Mouse (Mus musculus) embryonic facial prominence, embryonic 15.5 days (tissue): Measurements from ENCODE around the gene B4galt3. TPM values are rescaled to one million over a fixed set of nuclear protein-coding genes. Genes with fewer than 3 reads are reported as not detected.
"Not testable (repeated sequence)": the region's sequence is repeated elsewhere in the genome, so short reads cannot be mapped to it uniquely, and the experiment has no call there.

Experiments used
- ATAC-seq: fragments of 200-750 bp; cut with Nextera tagmentation; 2 replicates; pipeline ENCODE4 v1.8.0; 2017; ENCODE audit warnings: low read depth, moderate TSS enrichment; ENCODE audit not compliant: insufficient number of reproducible peaks, low FRiP score, low TSS enrichment
- H3K27ac ChIP-seq: fragments of 300-500 bp; sonication (generic); replicated peaks from 2 replicates; pipeline ENCODE4 v1.5.1; 2015; ENCODE audit warnings: mild to moderate bottlenecking, inconsistent platforms
- H3K27me3 ChIP-seq: fragments of 300-500 bp; sonication (generic); 2 replicates; pipeline ENCODE4 v1.6.1; 2015; ENCODE audit warnings: inconsistent platforms
- H3K36me3 ChIP-seq: fragments of 300-500 bp; sonication (generic); 2 replicates; pipeline ENCODE4 v1.6.1; 2015; ENCODE audit warnings: mild to moderate bottlenecking, inconsistent platforms
- H3K4me1 ChIP-seq: fragments of 300-500 bp; sonication (generic); 2 replicates; pipeline ENCODE4 v1.6.1; 2015; ENCODE audit warnings: inconsistent platforms
- H3K4me2 ChIP-seq: fragments of 300-500 bp; sonication (generic); replicated peaks from 2 replicates; pipeline ENCODE4 v1.6.1; 2015; ENCODE audit warnings: mild to moderate bottlenecking, inconsistent platforms
- H3K4me3 ChIP-seq: fragments of 300-500 bp; sonication (generic); replicated peaks from 2 replicates; pipeline ENCODE4 v1.5.1; 2015; ENCODE audit warnings: mild to moderate bottlenecking, inconsistent platforms
- H3K9ac ChIP-seq: fragments of 300-500 bp; sonication (generic); 2 replicates; pipeline ENCODE4 v1.6.1; 2015; ENCODE audit warnings: inconsistent platforms
- H3K9me3 ChIP-seq: fragments of 300-500 bp; sonication (generic); replicated peaks from 2 replicates; pipeline ENCODE4 v1.6.1; 2016; ENCODE audit warnings: inconsistent platforms
- WGBS: fragments of 180-500 bp; shearing (Covaris S2); methylation state at CpG from one replicate; pipeline ENCODE4 v1.1.7; 2015; 5-methylcytosine and 5-hydroxymethylcytosine counted together
- polyA plus RNA-seq: library from polyadenylated mRNA; unstranded; fragments of >200 nt; fragmentation: Nextera tagmentation; extraction: Ambion mirVana; gene quantifications from 2 replicates; pipeline ENCODE4 v1.2.1, GENCODE M21; 2015

B4galt3 gene
- polyA plus RNA-seq, 1 experiment from 2014 or later, result 86.7 TPM

- 0 out of 2 replicates have a peak overlapping the region, but pooled peaks have one; percentile 93 for H3K9ac ChIP-seq
- H3K9me3 ChIP-seq, result no peaks in the 10 kb centered on the region
- no peaks in the 10 kb centered on the region for H3K27me3 ChIP-seq
- no peak for ATAC-seq
- peak overlapping the region; percentile 94 for H3K4me3 ChIP-seq
- peak overlapping the region; percentile 78 for H3K27ac ChIP-seq
- H3K4me1 ChIP-seq, result peaks cover 42% of the 10 kb centered on the region
- H3K4me2 ChIP-seq, result peak overlapping the region; percentile 60
- peaks cover 50% of the 10 kb centered on the region for H3K36me3 ChIP-seq
- WGBS, result 55% methylated on average over 4 of the region's 4 CpGs
Observed at GRCm38 (mm10) chr1:171288328-171288727, 18.2 kb downstream of the B4galt3 start.

- no peaks in the 10 kb centered on the region for H3K9me3 ChIP-seq
- H3K4me2 ChIP-seq, result peak overlapping the region; percentile 62
- H3K27ac ChIP-seq, result no peak overlapping the region
- WGBS, result 62% methylated on average over 3 of the region's 3 CpGs
- H3K9ac ChIP-seq, result no peak overlapping the region
- no peak for ATAC-seq
- peaks cover 13% of the 10 kb centered on the region; the same call in 1 of the 2 replicates for H3K27me3 ChIP-seq
- H3K36me3 ChIP-seq, result peaks cover 16% of the 10 kb centered on the region; the same call in 1 of the 2 replicates
- peak overlapping the region; percentile 68 for H3K4me3 ChIP-seq
- H3K4me1 ChIP-seq, result peaks cover 24% of the 10 kb centered on the region
Observed at GRCm38 (mm10) chr1:171293351-171293750, 23.2 kb downstream of the B4galt3 start.

- H3K36me3 ChIP-seq, result peaks cover 11% of the 10 kb centered on the region; the same call in 1 of the 2 replicates
- H3K9ac ChIP-seq, result peak overlapping the region; percentile 71
- peaks cover 18% of the 10 kb centered on the region for H3K27me3 ChIP-seq
- H3K4me1 ChIP-seq, result peaks cover 19% of the 10 kb centered on the region
- peak overlapping the region; percentile 62 for H3K4me2 ChIP-seq
- no peak for ATAC-seq
- H3K9me3 ChIP-seq, result no peaks in the 10 kb centered on the region
- peak overlapping the region; percentile 68 for H3K4me3 ChIP-seq
- 34% methylated on average over 5 of the region's 5 CpGs for WGBS
- H3K27ac ChIP-seq, result peak overlapping the region; percentile 95
Observed at GRCm38 (mm10) chr1:171293906-171294297, 23.8 kb downstream of the B4galt3 start.

- Histone ChIP-seq H3K27me3 (peaks cover 18% of the 10 kb centered on the region), H3K4me2 (peak within 1 kb of the TSS; percentile 62), H3K36me3 (peaks cover 6% of the 10 kb centered on the region; the same call in 1 of the 2 replicates), H3K4me3 (peak within 1 kb of the TSS; percentile 68), H3K4me1 (peaks cover 18% of the 10 kb centered on the region), H3K9ac (peak within 1 kb of the TSS; percentile 71), H3K27ac (peak within 1 kb of the TSS; percentile 95), H3K9me3 (no peaks in the 10 kb centered on the region)
- peak; percentile 80 for ATAC-seq
- WGBS, result under 1% methylated on average over 42 of the region's 42 CpGs
Observed at GRCm38 (mm10) chr1:171294298-171295062, 24.4 kb downstream of the B4galt3 start, which contains the start of gene Ufc1. Ufc1 (minus strand) TSS chr1:171295024.

GRCm38 (mm10) chr1:171295063-171295402, 24.9 kb downstream of the B4galt3 start:
- H3K36me3 ChIP-seq, result peaks cover under 1% of the 10 kb centered on the region; the same call in 1 of the 2 replicates
- no peak overlapping the region for H3K9ac ChIP-seq
- WGBS, result 13% methylated on average over 3 of the region's 3 CpGs
- H3K27ac ChIP-seq, result peak overlapping the region; percentile 95
- peak overlapping the region; percentile 68 for H3K4me3 ChIP-seq
- peaks cover 18% of the 10 kb centered on the region for H3K27me3 ChIP-seq
- no peak for ATAC-seq
- peaks cover 18% of the 10 kb centered on the region for H3K4me1 ChIP-seq
- no peaks in the 10 kb centered on the region for H3K9me3 ChIP-seq
- peak overlapping the region; percentile 62 for H3K4me2 ChIP-seq

GRCm38 (mm10) chr1:171298226-171298625, 28.1 kb downstream of the B4galt3 start:
- Histone ChIP-seq H3K4me1 (peaks cover 7% of the 10 kb centered on the region), H3K9me3 (no peaks in the 10 kb centered on the region), H3K9ac (no peak overlapping the region), H3K4me3 (no peak overlapping the region), H3K36me3 (no peaks in the 10 kb centered on the region), H3K27me3 (peaks cover 18% of the 10 kb centered on the region), H3K4me2 (no peak overlapping the region), H3K27ac (no peak overlapping the region)
- 69% methylated on average over 3 of the region's 3 CpGs for WGBS
- ATAC-seq, result no peak

GRCm38 (mm10) chr1:171306157-171306556, 36.0 kb downstream of the B4galt3 start:
- not testable (repeated sequence) for H3K9me3 ChIP-seq, H3K9ac ChIP-seq, H3K4me1 ChIP-seq, H3K27me3 ChIP-seq, H3K36me3 ChIP-seq, H3K4me2 ChIP-seq, H3K27ac ChIP-seq, H3K4me3 ChIP-seq, ATAC-seq
- WGBS, result 66% methylated on average over 5 of the region's 5 CpGs

- ATAC-seq, result no peak
- Histone ChIP-seq H3K4me3 (no peak overlapping the region), H3K4me1 (no peaks in the 10 kb centered on the region), H3K9ac (no peak overlapping the region), H3K9me3 (no peaks in the 10 kb centered on the region), H3K4me2 (no peak overlapping the region), H3K27me3 (no peaks in the 10 kb centered on the region), H3K36me3 (no peaks in the 10 kb centered on the region), H3K27ac (no peak overlapping the region)
- 61% methylated on average over 2 of the region's 2 CpGs for WGBS
Observed at GRCm38 (mm10) chr1:171309321-171309720, 39.2 kb downstream of the B4galt3 start.

GRCm38 (mm10) chr1:171319748-171320147, 49.6 kb downstream of the B4galt3 start:
- 14% methylated on average over 7 of the region's 7 CpGs for WGBS
- H3K4me1 ChIP-seq, result no peaks in the 10 kb centered on the region
- no peaks in the 10 kb centered on the region for H3K27me3 ChIP-seq
- ATAC-seq, result no peak
- H3K9ac ChIP-seq, result no peak overlapping the region
- H3K9me3 ChIP-seq, result no peaks in the 10 kb centered on the region
- no peak overlapping the region for H3K4me3 ChIP-seq
- H3K36me3 ChIP-seq, result no peaks in the 10 kb centered on the region
- H3K27ac ChIP-seq, result no peak overlapping the region
- no peak overlapping the region for H3K4me2 ChIP-seq

- Histone ChIP-seq H3K9me3 (no peaks in the 10 kb centered on the region), H3K9ac (no peak overlapping the region), H3K36me3 (no peaks in the 10 kb centered on the region), H3K4me2 (no peak overlapping the region), H3K27ac (no peak overlapping the region), H3K27me3 (no peaks in the 10 kb centered on the region), H3K4me3 (no peak overlapping the region), H3K4me1 (no peaks in the 10 kb centered on the region)
- 18% methylated on average over 5 of the region's 5 CpGs for WGBS
- no peak for ATAC-seq
Observed at GRCm38 (mm10) chr1:171320151-171320550, 50.0 kb downstream of the B4galt3 start.

- H3K36me3 ChIP-seq, result no peaks in the 10 kb centered on the region
- H3K4me3 ChIP-seq, result no peak overlapping the region
- no peak overlapping the region for H3K4me2 ChIP-seq
- H3K4me1 ChIP-seq, result no peaks in the 10 kb centered on the region
- no peak overlapping the region for H3K27ac ChIP-seq
- no peak for ATAC-seq
- H3K9me3 ChIP-seq, result no peaks in the 10 kb centered on the region
- H3K9ac ChIP-seq, result no peak overlapping the region
- no peaks in the 10 kb centered on the region for H3K27me3 ChIP-seq
Observed at GRCm38 (mm10) chr1:171321415-171321814, 51.3 kb downstream of the B4galt3 start.

GRCm38 (mm10) chr1:171322012-171322411, 51.9 kb downstream of the B4galt3 start:
- Histone ChIP-seq H3K4me2 (no peak overlapping the region), H3K9ac (no peak overlapping the region), H3K36me3 (no peaks in the 10 kb centered on the region), H3K9me3 (no peaks in the 10 kb centered on the region), H3K27me3 (no peaks in the 10 kb centered on the region), H3K4me1 (0 out of 2 replicates have a peak, but pooled peaks cover under 1% of the 10 kb centered on the region), H3K27ac (no peak overlapping the region), H3K4me3 (no peak overlapping the region)
- WGBS, result 67% methylated on average over 1 of the region's 1 CpGs
- ATAC-seq, result no peak; the same call in 1 of the 2 replicates
